Mouse (Mus musculus): ENCODE measurements around the gene Ssbp3. TPM values are rescaled to one million over a fixed set of nuclear protein-coding genes. Genes with fewer than 3 reads are reported as not detected.

The Ssbp3 gene
- total and polyA plus RNA-seq, 3 experiments = 30.5 to 242 (median 116) TPM

DNA sequence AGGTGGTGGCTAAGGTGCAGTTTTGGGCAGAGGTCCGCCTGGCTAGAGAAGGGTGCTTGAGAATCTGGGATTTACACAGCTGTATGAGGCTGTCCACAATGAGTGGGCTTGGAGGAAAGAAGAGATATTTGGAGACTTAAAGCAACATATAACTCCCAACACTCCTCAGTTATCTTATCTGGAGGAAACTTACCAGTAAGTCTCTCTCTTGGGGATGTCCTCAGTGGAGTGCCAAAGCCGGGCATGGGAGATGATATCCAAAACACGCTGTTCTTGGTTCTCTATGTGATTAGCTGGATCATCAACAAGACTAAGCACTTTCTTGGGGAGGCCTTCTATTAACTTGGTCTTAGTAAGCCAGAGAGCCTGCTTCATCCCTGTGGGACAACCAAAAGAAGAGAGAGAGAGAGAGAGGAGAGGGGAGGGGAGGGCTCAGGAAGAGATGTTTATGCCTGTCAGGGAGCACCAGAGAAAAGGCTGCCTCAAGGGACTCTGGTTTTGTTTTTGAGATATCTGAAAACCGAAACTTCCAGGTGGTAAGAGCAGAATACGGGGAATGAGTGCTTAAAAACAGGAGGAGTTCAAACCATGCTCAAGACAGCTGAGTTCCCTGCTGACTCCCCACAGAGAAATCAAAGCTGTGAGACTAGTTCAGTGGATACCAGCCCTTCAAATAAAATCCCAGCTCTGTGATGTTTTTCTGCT is 154.0 kb downstream of the Ssbp3 start:
- Histone ChIP-seq H3K4me1 (ENCODE audit: control insufficient read depth in 1 of 2, insufficient read depth in 2 of 2, low read length in 2 of 2) (peaks cover 26 to 47% of the 10 kb centered on the region in 2 experiments), H3K9ac (ENCODE audit: control insufficient read depth, low read depth, low read length, poor library complexity, severe bottlenecking) (no peak overlapping the region), H3K4me3 (ENCODE audit: control insufficient read depth in 1 of 2, insufficient read depth in 1 of 2, low read depth in 2 of 2, low read length in 2 of 2) (no peak overlapping the region), H3K9me3 (replicated peaks; ENCODE audit: insufficient read depth, low read length) (no peaks in the 10 kb centered on the region), H3K27me3 (ENCODE audit: control insufficient read depth in 1 of 2, insufficient read depth in 2 of 2, low read length in 2 of 2) (no peaks in the 10 kb centered on the region), H3K36me3 (ENCODE audit: control insufficient read depth in 1 of 2, insufficient read depth in 2 of 2, low read length in 2 of 2) (peaks cover 2 to 45% of the 10 kb centered on the region in 2 experiments; a peak in 3 of 4 replicates), H3K79me2 (ENCODE audit: control insufficient read depth, insufficient read depth, low read length, poor library complexity) (peaks cover 15% of the 10 kb centered on the region), H3K27ac (ENCODE audit: control insufficient read depth, low read depth, low read length) (peak overlapping the region; percentile 26)
- no peak for TF ChIP-seq MAZ (IDR thresholded peaks at IDR 0.05; ENCODE audit: low read depth, low read length)
- TF ChIP-seq MXI1 (IDR thresholded peaks at IDR 0.05; ENCODE audit: low read depth, low read length) = no peak
- TF ChIP-seq E2F4 (IDR thresholded peaks at IDR 0.05; ENCODE audit: borderline replicate concordance, low read depth, low read length) = no peak
- TF ChIP-seq BHLHE40 (IDR thresholded peaks at IDR 0.05; ENCODE audit: borderline replicate concordance, low read depth, low read length) = no peak
- TF ChIP-seq SIN3A (IDR thresholded peaks at IDR 0.05; ENCODE audit: low read length) = 0 out of 2 replicates have a peak, but pooled peaks have one; percentile 26
- TF ChIP-seq CHD2 (IDR thresholded peaks at IDR 0.05; ENCODE audit: low read length) = no peak
- no peak for TF ChIP-seq USF2 (IDR thresholded peaks at IDR 0.05; ENCODE audit: borderline replicate concordance in 1 of 2, insufficient read depth in 1 of 2, low read depth in 1 of 2, low read length in 2 of 2)
- TF ChIP-seq MAFK (IDR thresholded peaks at IDR 0.05; ENCODE audit: borderline replicate concordance, low read depth, low read length) = no peak
- TF ChIP-seq GATA1 (IDR thresholded peaks at IDR 0.05; ENCODE audit: low read depth, low read length) = peak; percentile 69
- TF ChIP-seq POLR2AphosphoS2 (IDR thresholded peaks at IDR 0.05; ENCODE audit: low read length) = no peak
- no peak for TF ChIP-seq TCF12 (IDR thresholded peaks at IDR 0.05; ENCODE audit: low read depth, low read length)
- TF ChIP-seq ETS1 (IDR thresholded peaks at IDR 0.05; ENCODE audit: low read depth, low read length) = 0 out of 2 replicates have a peak, but pooled peaks have one; percentile 20
- TF ChIP-seq ZC3H11A (IDR thresholded peaks at IDR 0.05; ENCODE audit: low read depth, low read length) = no peak
- TF ChIP-seq JUND (IDR thresholded peaks at IDR 0.05; ENCODE audit: low read depth, low read length) = no peak
- no peak for TF ChIP-seq MYC (IDR thresholded peaks at IDR 0.05; ENCODE audit: low read depth, low read length)
- no peak for TF ChIP-seq ZKSCAN1 (IDR thresholded peaks at IDR 0.05; ENCODE audit: low read depth, low read length)
- no peak for TF ChIP-seq CHD1 (IDR thresholded peaks at IDR 0.05; ENCODE audit: low read depth, low read length)
- no peak for TF ChIP-seq UBTF (IDR thresholded peaks at IDR 0.05; ENCODE audit: borderline replicate concordance, insufficient read depth, low read depth, low read length)
- TF ChIP-seq POLR2AphosphoS5 (IDR thresholded peaks at IDR 0.05; ENCODE audit: borderline replicate concordance, low read depth, low read length) = no peak
- TF ChIP-seq USF1 (IDR thresholded peaks at IDR 0.05; ENCODE audit: low read depth, low read length) = no peak
- no peak for TF ChIP-seq MEF2A (IDR thresholded peaks at IDR 0.05; ENCODE audit: extremely low read depth, insufficient replicate concordance, low read depth, low read length, poor library complexity, severe bottlenecking)
- TF ChIP-seq RAD21 (IDR thresholded peaks at IDR 0.05; ENCODE audit: low read depth, low read length) = no peak
- no peak for TF ChIP-seq ZNF384 (IDR thresholded peaks at IDR 0.05; ENCODE audit: low read depth, low read length)
- no peak for TF ChIP-seq KAT2A (conservative IDR thresholded peaks at IDR 0.05; ENCODE audit: low read depth, low read length)
- peak; percentile 40 to 63; a peak in 3 of 4 replicates for TF ChIP-seq EP300 (IDR thresholded peaks at IDR 0.05; ENCODE audit: low read depth in 1 of 2, low read length in 2 of 2)
- TF ChIP-seq GABPA (IDR thresholded peaks at IDR 0.05; ENCODE audit: low read depth, low read length) = no peak
- TF ChIP-seq POLR2A (IDR thresholded peaks at IDR 0.05; ENCODE audit: control insufficient read depth in 1 of 2, insufficient read depth in 1 of 2, low read depth in 1 of 2, low read length in 2 of 2, poor library complexity in 1 of 2) = no peak
- TF ChIP-seq TAL1 (IDR thresholded peaks at IDR 0.05; ENCODE audit: low read length) = no peak
- no peak for DNase-seq (ENCODE audit: low read depth, low spot score)

Measured in MEL (cell line).